Mouse (Mus musculus) thymus, adult 2 months (tissue): ENCODE data around the gene Hectd1.

ENCODE experiments used
- CTCF ChIP-seq: fragments of 200-500 bp; IDR thresholded peaks from 2 replicates; pipeline ENCODE4 v1.5.1; 2012; ENCODE audit warnings: mild to moderate bottlenecking, control low read depth, low read length, moderate library complexity, borderline replicate concordance; ENCODE audit not compliant: control insufficient read depth, poor library complexity, insufficient read depth; ENCODE audit errors: extremely low read depth
- POLR2A ChIP-seq: fragments of 200-500 bp; IDR thresholded peaks from 2 replicates; pipeline ENCODE4 v1.6.1; 2012; ENCODE audit warnings: mild to moderate bottlenecking, low read length, control low read depth, moderate library complexity; ENCODE audit not compliant: control insufficient read depth, poor library complexity, insufficient read depth; ENCODE audit errors: extremely low read depth

GRCm38 (mm10) chr12:51825338-51825737 lies 4.0 kb downstream of the Hectd1 start:
- TF ChIP-seq CTCF (no peak), POLR2A (no peak)
